Mouse (Mus musculus) brain, embryonic 18.5 days (tissue): Measurements from ENCODE around the gene Hist1h4m.
"Not testable (repeated sequence)": the region's sequence is repeated elsewhere in the genome, so short reads cannot be mapped to it uniquely, and the experiment has no call there.

Experiments used
- DNase-seq: peaks from one replicate; pipeline ENCODE4 v3.0.0-alpha.2; 2012; ENCODE audit warnings: low read depth, low spot score

The Hist1h4m gene

GRCm38 (mm10) chr13:21811074-21811473, 472 bp upstream of the Hist1h4m start:
- DNase-seq: not testable (repeated sequence)

DNA sequence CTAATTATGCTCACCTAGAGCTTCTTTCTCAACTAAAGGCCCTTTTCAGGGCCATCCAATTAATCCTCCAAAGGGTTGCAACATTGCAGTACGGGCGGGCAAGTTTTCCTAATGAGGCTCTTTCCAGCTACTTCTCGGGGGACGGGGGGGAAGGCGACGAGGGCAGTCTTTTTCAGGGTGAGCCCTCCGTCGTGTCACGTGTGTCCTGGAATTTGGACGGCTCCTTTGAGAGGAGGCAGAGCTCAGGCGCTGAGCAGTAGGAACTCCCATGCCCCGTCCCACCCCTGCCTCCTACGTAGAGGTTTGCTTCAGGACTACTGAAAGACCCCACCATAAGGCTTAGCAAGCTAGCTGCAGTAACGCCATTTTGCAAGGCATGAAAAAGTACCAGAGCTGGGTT, 546 bp downstream of the Hist1h4m start:
- not testable (repeated sequence) for DNase-seq

GRCm38 (mm10) chr13:21820082-21820890, 8.7 kb downstream of the Hist1h4m start:
- DNase-seq: not testable (repeated sequence)

DNA sequence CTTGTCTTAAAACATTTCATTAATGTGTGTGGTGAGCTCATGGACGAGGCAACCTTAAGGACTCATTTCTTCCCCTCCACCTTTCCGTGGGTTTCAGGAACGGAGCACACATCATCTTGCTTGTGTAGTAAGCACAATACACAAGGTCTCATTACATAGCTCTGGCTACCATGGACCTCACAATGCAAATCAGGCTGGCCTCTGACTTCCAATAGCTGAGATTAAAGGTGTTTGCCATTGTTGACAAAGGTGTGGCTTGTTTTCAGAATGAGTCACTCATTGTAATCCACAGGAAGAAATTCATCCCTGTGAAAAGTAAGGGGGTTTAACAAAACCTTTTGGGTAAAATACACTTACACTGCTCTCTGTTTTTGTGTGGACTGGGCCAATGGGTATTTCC, 17.0 kb downstream of the Hist1h4m start:
- DNase-seq: no peak

- no peak for DNase-seq
These were observed 18.8 kb downstream of the Hist1h4m start for GRCm38 (mm10) chr13:21830344-21830743.

DNA sequence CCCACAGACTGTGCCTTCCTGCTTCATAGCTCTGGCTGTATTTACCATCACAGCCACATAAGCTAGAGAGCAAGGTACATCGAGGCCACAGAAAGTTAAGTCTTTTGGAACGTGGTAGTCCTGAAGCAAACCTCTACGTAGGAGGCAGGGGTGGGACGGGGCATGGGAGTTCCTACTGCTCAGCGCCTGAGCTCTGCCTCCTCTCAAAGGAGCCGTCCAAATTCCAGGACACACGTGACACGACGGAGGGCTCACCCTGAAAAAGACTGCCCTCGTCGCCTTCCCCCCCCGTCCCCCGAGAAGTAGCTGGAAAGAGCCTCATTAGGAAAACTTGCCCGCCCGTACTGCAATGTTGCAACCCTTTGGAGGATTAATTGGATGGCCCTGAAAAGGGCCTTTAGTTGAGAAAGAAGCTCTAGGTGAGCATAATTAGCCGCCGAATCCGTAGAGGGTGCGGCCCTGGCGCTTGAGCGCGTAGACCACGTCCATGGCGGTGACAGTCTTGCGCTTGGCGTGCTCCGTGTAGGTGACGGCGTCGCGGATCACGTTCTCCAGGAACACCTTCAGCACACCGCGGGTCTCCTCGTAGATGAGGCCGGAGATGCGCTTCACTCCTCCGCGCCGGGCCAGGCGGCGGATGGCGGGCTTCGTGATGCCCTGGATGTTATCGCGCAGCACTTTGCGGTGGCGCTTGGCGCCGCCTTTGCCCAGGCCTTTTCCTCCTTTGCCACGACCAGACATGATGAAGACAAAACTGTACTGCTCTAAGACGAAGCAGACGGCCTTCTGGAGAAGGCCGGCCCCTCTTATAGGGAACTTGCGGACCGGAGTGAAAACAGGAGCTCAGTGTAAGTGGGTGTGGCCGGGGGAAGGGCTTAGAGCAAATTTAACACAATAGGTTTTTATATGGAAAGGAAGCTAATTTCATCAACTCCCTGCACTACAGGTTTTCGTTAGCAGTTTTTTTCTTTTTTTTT, 20.2 kb downstream of the Hist1h4m start, which contains the start of gene Hist1h4n:
TSS of gene Hist1h4n (minus strand) at position 779 of the 977 bp plus-strand sequence.
- not testable (repeated sequence) for DNase-seq

GRCm38 (mm10) chr13:21833461-21833860, 21.9 kb downstream of the Hist1h4m start, which contains the start of the genes Hist1h2ap and Hist1h2br:
Hist1h2ap (minus strand) TSS chr13:21833507.
Hist1h2br (plus strand) TSS chr13:21833743.
- not testable (repeated sequence) for DNase-seq

DNA sequence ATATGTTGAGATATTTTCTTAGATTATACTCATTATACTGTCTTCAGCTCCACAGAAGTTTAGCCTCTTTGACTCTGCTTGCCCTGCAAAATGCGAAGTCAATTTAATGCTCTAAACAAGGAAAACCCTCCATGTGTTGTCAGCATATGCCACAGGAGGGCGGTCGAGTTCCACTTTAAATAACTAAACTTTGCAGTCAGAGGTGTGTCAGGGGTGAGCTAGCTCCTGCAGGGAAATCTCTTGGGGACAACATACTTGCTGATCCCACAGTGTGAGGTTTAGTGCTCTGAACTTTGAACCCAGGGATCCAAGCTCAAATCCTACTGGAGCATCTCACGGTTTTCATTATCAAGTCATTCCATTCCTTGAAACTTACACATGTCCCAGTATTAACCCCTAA, 29.0 kb downstream of the Hist1h4m start:
- DNase-seq: not testable (repeated sequence)

DNA sequence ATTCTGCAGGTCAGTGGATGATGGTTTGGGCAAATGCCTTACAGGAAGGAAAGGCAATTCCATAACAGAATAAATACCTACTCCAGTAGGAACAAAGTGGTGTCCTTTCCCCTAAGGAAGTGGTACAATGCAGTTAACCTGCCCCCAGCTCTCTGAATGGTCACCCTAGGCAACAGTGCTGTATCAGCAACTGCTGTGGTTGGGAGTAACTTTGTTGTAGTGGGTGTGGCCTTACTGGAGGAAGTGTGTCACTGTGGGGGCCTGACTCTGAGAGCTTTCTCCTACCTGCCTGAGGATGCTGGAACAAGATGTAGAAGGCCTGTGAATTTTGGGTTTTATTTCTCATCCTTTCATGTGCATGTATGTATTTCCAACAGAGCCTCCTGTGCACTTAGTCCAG, 34.8 kb downstream of the Hist1h4m start:
- not testable (repeated sequence) for DNase-seq

GRCm38 (mm10) chr13:21847883-21848282, 36.3 kb downstream of the Hist1h4m start:
- no peak for DNase-seq

DNA sequence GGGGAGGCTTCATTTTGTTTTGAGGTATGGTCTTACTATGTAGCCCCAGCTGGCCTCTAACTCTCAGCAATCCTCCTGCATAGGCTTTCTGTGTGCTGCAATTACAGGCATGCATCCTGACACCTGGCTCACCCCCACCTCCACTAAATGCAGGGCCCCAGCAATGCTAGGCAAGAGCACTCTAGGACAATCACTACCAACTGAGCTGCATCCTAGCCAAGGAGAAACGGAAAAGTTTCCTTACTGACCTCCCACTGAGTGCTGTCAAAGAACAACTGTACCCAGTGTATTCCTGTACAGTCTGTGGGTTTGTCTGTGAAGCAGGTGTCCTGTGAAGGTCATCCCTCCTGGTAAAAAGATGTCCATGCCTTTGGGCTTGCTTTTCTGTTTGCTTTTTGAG, 39.1 kb downstream of the Hist1h4m start:
- not testable (repeated sequence) for DNase-seq

DNA sequence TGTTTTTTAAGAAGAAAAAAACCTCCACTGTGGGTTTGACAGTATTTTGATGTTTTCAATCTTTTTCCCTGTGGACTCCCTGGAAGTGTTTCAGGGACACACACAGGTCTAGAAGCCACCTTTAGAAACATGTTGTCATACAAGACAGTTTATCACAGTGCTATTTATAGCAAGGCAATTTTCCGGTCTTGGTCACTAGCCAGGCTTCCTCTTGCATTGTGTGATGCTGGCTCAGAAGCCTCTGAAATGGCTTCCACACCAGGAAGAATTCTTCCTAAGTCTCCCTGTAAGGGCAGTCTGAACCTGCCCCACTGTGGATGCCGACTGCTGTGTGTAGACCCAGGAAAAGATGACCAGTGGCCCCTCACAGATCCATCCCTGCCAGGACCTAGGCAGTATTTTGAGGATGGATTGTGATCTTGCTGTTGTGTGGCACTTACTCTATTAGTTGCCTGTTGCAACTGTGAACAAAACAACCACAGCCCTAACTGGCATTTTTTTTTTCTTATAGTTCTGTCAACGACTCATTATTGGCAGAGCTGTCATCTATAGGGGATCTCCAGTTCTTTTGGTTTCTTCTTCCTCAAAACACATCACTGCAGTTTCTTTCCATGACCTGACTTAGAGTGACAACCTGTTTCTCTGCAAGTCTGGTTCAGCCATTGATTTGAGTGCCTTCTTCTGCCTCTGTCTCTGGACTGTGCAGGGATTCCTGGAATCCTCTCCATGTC, 40.8 kb downstream of the Hist1h4m start:
- no peak for DNase-seq

- DNase-seq: peak; percentile 16
These were observed 43.6 kb downstream of the Hist1h4m start for GRCm38 (mm10) chr13:21855146-21855545.

- peak; percentile 37 for DNase-seq
These were observed 44.2 kb downstream of the Hist1h4m start for GRCm38 (mm10) chr13:21855698-21856162.

GRCm38 (mm10) chr13:21861608-21862007, 50.1 kb downstream of the Hist1h4m start:
- no peak for DNase-seq
